Mouse (Mus musculus): Measurements from ENCODE around the gene Gm28168.

DNA sequence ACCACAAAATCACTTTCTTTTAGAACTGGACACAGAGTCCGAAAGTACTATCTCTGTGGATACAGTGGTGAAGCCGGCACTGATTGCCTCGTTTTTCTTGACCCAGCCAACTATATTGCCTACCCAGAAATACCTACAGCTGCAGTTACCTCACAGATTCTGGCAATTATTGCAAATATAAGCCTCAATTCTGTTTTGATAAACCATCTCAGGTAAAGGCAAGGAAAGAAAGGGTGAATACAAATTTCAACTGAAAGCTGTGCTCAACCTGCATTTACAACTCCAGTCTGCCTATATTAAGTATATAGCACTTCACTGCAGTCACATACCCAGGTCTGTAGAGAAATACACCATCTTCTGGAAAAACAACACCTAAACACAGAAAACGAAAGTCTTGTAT lies 37.8 kb downstream of the Gm28168 start, which contains the start of gene Gm7145:
- TF ChIP-seq CTCF (conservative IDR thresholded peaks at IDR 0.05; ENCODE audit: insufficient read depth, insufficient read length, low read depth, low read length) (no peak), POLR2A (IDR thresholded peaks at IDR 0.05; ENCODE audit: low read depth, low read length) (no peak)
